Mouse (Mus musculus): Measurements from ENCODE around the gene Adprh. TPM values are rescaled to one million over a fixed set of nuclear protein-coding genes. Genes with fewer than 3 reads are reported as not detected.

The Adprh gene
- polyA plus RNA-seq, 1 experiment from 2014 or later = 147 TPM

- no peaks in the 10 kb centered on the region for H3K36me3 ChIP-seq
- ATAC-seq (ENCODE audit: insufficient number of reproducible peaks, insufficient read depth, low FRiP score, low TSS enrichment, low read depth) = no peak
- WGBS = 84% methylated on average over 5 of the region's 5 CpGs
- H3K9me3 ChIP-seq = no peaks in the 10 kb centered on the region
- H3K4me2 ChIP-seq = no peak overlapping the region
- no peak overlapping the region for H3K4me3 ChIP-seq (replicated peaks)
- no peak overlapping the region for H3K9ac ChIP-seq (replicated peaks)
- H3K4me1 ChIP-seq (replicated peaks) = no peaks in the 10 kb centered on the region
- no peak overlapping the region for H3K27ac ChIP-seq
- no peaks in the 10 kb centered on the region for H3K27me3 ChIP-seq
Observed at GRCm38 (mm10) chr16:38406293-38406692, 46.2 kb downstream of the Adprh start.

GRCm38 (mm10) chr16:38403639-38404038 lies 48.9 kb downstream of the Adprh start:
- WGBS = 87% methylated on average over 7 of the region's 7 CpGs
- Histone ChIP-seq H3K9me3 (no peaks in the 10 kb centered on the region), H3K27ac (no peak overlapping the region), H3K27me3 (no peaks in the 10 kb centered on the region), H3K4me2 (no peak overlapping the region), H3K36me3 (no peaks in the 10 kb centered on the region), H3K4me1 (replicated peaks) (peaks cover 13% of the 10 kb centered on the region), H3K4me3 (replicated peaks) (no peak overlapping the region), H3K9ac (replicated peaks) (no peak overlapping the region)
- ATAC-seq (ENCODE audit: insufficient number of reproducible peaks, insufficient read depth, low FRiP score, low TSS enrichment, low read depth) = no peak

- Histone ChIP-seq H3K27me3 (no peaks in the 10 kb centered on the region), H3K36me3 (no peaks in the 10 kb centered on the region), H3K4me1 (replicated peaks) (peaks cover 17% of the 10 kb centered on the region), H3K4me3 (replicated peaks) (no peak overlapping the region), H3K27ac (no peak overlapping the region), H3K9me3 (no peaks in the 10 kb centered on the region), H3K4me2 (no peak overlapping the region), H3K9ac (replicated peaks) (no peak overlapping the region)
- no peak for ATAC-seq (ENCODE audit: insufficient number of reproducible peaks, insufficient read depth, low FRiP score, low TSS enrichment, low read depth)
- WGBS = 88% methylated on average over 6 of the region's 6 CpGs
Observed at GRCm38 (mm10) chr16:38401468-38401867, 51.0 kb downstream of the Adprh start.

GRCm38 (mm10) chr16:38400311-38400960 lies 52.1 kb downstream of the Adprh start:
- peak overlapping the region; percentile 68 for H3K27ac ChIP-seq
- no peaks in the 10 kb centered on the region for H3K36me3 ChIP-seq
- ATAC-seq (ENCODE audit: insufficient number of reproducible peaks, insufficient read depth, low FRiP score, low TSS enrichment, low read depth) = peak; percentile 28; the same call in 1 of the 2 replicates
- H3K4me3 ChIP-seq (replicated peaks) = peak overlapping the region; percentile 22; the same call in 1 of the 2 replicates
- no peaks in the 10 kb centered on the region for H3K27me3 ChIP-seq
- WGBS = 80% methylated on average over 9 of the region's 9 CpGs
- peak overlapping the region; percentile 45 for H3K9ac ChIP-seq (replicated peaks)
- H3K4me1 ChIP-seq (replicated peaks) = peaks cover 21% of the 10 kb centered on the region
- no peaks in the 10 kb centered on the region for H3K9me3 ChIP-seq
- H3K4me2 ChIP-seq = peak overlapping the region; percentile 53

- Histone ChIP-seq H3K27ac (peak overlapping the region; percentile 68), H3K9ac (replicated peaks) (peak overlapping the region; percentile 45), H3K4me1 (replicated peaks) (peaks cover 21% of the 10 kb centered on the region), H3K4me2 (peak overlapping the region; percentile 53), H3K36me3 (no peaks in the 10 kb centered on the region), H3K27me3 (no peaks in the 10 kb centered on the region), H3K4me3 (replicated peaks) (peak overlapping the region; percentile 22), H3K9me3 (no peaks in the 10 kb centered on the region)
- peak; percentile 79; the same call in 1 of the 2 replicates for ATAC-seq (ENCODE audit: insufficient number of reproducible peaks, insufficient read depth, low FRiP score, low TSS enrichment, low read depth)
- 24% methylated on average over 17 of the region's 17 CpGs for WGBS
Observed at GRCm38 (mm10) chr16:38399531-38400231, 52.8 kb downstream of the Adprh start.

GRCm38 (mm10) chr16:38399076-38399475 lies 53.4 kb downstream of the Adprh start:
- peak overlapping the region; percentile 53 for H3K4me2 ChIP-seq
- WGBS = 85% methylated on average over 3 of the region's 3 CpGs
- ATAC-seq (ENCODE audit: insufficient number of reproducible peaks, insufficient read depth, low FRiP score, low TSS enrichment, low read depth) = no peak
- no peak overlapping the region for H3K9ac ChIP-seq (replicated peaks)
- no peaks in the 10 kb centered on the region for H3K36me3 ChIP-seq
- no peaks in the 10 kb centered on the region for H3K9me3 ChIP-seq
- no peak overlapping the region for H3K4me3 ChIP-seq (replicated peaks)
- H3K4me1 ChIP-seq (replicated peaks) = peaks cover 21% of the 10 kb centered on the region
- H3K27ac ChIP-seq = peak overlapping the region; percentile 68; the same call in 1 of the 2 replicates
- no peaks in the 10 kb centered on the region for H3K27me3 ChIP-seq

GRCm38 (mm10) chr16:38398266-38398665 lies 54.2 kb downstream of the Adprh start:
- H3K4me2 ChIP-seq = no peak overlapping the region
- H3K4me3 ChIP-seq (replicated peaks) = no peak overlapping the region
- H3K4me1 ChIP-seq (replicated peaks) = peaks cover 21% of the 10 kb centered on the region
- no peaks in the 10 kb centered on the region for H3K27me3 ChIP-seq
- WGBS = 90% methylated on average over 6 of the region's 6 CpGs
- no peaks in the 10 kb centered on the region for H3K36me3 ChIP-seq
- H3K9ac ChIP-seq (replicated peaks) = no peak overlapping the region
- H3K27ac ChIP-seq = no peak overlapping the region
- no peak for ATAC-seq (ENCODE audit: insufficient number of reproducible peaks, insufficient read depth, low FRiP score, low TSS enrichment, low read depth)
- H3K9me3 ChIP-seq = no peaks in the 10 kb centered on the region

- H3K4me2 ChIP-seq = peak overlapping the region; percentile 17; the same call in 1 of the 2 replicates
- H3K9ac ChIP-seq (replicated peaks) = no peak overlapping the region
Observed at GRCm38 (mm10) chr16:38396155-38396554, 56.3 kb downstream of the Adprh start.

GRCm38 (mm10) chr16:38395060-38395730 lies 57.3 kb downstream of the Adprh start:
- Histone ChIP-seq H3K4me3 (replicated peaks) (no peak overlapping the region), H3K4me1 (replicated peaks) (peaks cover 19% of the 10 kb centered on the region), H3K27ac (no peak overlapping the region), H3K4me2 (no peak overlapping the region), H3K9ac (replicated peaks) (no peak overlapping the region), H3K27me3 (no peaks in the 10 kb centered on the region), H3K36me3 (no peaks in the 10 kb centered on the region), H3K9me3 (no peaks in the 10 kb centered on the region)
- ATAC-seq (ENCODE audit: insufficient number of reproducible peaks, insufficient read depth, low FRiP score, low TSS enrichment, low read depth) = no peak
- 63% methylated on average over 6 of the region's 6 CpGs for WGBS

More at GRCm38 (mm10) chr16:38396155-38396554, 56.3 kb downstream of the Adprh start:
- 37% methylated on average over 13 of the region's 13 CpGs for WGBS
- H3K4me1 ChIP-seq (replicated peaks) = peaks cover 21% of the 10 kb centered on the region
- H3K27me3 ChIP-seq = no peaks in the 10 kb centered on the region
- peak overlapping the region; percentile 46; the same call in 1 of the 2 replicates for H3K27ac ChIP-seq
- H3K36me3 ChIP-seq = no peaks in the 10 kb centered on the region
- H3K4me3 ChIP-seq (replicated peaks) = no peak overlapping the region
- ATAC-seq (ENCODE audit: insufficient number of reproducible peaks, insufficient read depth, low FRiP score, low TSS enrichment, low read depth) = peak; percentile 49; the same call in 1 of the 2 replicates
- H3K9me3 ChIP-seq = no peaks in the 10 kb centered on the region

GRCm38 (mm10) chr16:38394191-38394618 lies 58.3 kb downstream of the Adprh start:
- Histone ChIP-seq H3K4me2 (no peak overlapping the region), H3K9me3 (no peaks in the 10 kb centered on the region), H3K9ac (replicated peaks) (no peak overlapping the region), H3K36me3 (no peaks in the 10 kb centered on the region), H3K27ac (no peak overlapping the region), H3K4me1 (replicated peaks) (peaks cover 9% of the 10 kb centered on the region), H3K27me3 (no peaks in the 10 kb centered on the region), H3K4me3 (replicated peaks) (no peak overlapping the region)
- 92% methylated on average over 8 of the region's 8 CpGs for WGBS
- ATAC-seq (ENCODE audit: insufficient number of reproducible peaks, insufficient read depth, low FRiP score, low TSS enrichment, low read depth) = no peak

All from limb, embryonic 12.5 days (tissue).